Mouse (Mus musculus): ENCODE data around the gene Gm35315.
A peak's percentile ranks its signal among the peaks of the same experiment; 100 is the strongest.
"Not testable (repeated sequence)": the region's sequence is repeated elsewhere in the genome, so short reads cannot be mapped to it uniquely, and the experiment has no call there.

Gene Gm35315

GRCm38 (mm10) chr5:110094030-110094846 is at the start of gene Gm35315:
TSS of gene Gm35315 (minus strand) at chr5:110094420.
- peak in 1 of 2 experiments; percentile 94 for DNase-seq (ENCODE audit: low spot score in 2 of 2)

- no peak for DNase-seq (ENCODE audit: low spot score in 2 of 2)
Measured at GRCm38 (mm10) chr5:110143007-110143406, 48.8 kb upstream of the Gm35315 start.

GRCm38 (mm10) chr5:110142309-110142708 is 48.1 kb upstream of the Gm35315 start:
- no peak for DNase-seq (ENCODE audit: low spot score in 2 of 2)

GRCm38 (mm10) chr5:110140424-110140823 is 46.2 kb upstream of the Gm35315 start:
- no peak for DNase-seq (ENCODE audit: low spot score in 2 of 2)

GRCm38 (mm10) chr5:110139325-110139724 is 45.1 kb upstream of the Gm35315 start:
- DNase-seq (ENCODE audit: low spot score in 2 of 2) = no peak

- DNase-seq (ENCODE audit: low spot score in 2 of 2) = no peak
Measured at GRCm38 (mm10) chr5:110137816-110138215, 43.6 kb upstream of the Gm35315 start.

GRCm38 (mm10) chr5:110136087-110136464 is 41.9 kb upstream of the Gm35315 start:
- no peak for DNase-seq (ENCODE audit: low spot score in 2 of 2)

GRCm38 (mm10) chr5:110135293-110136086 is 41.3 kb upstream of the Gm35315 start, which contains the start of gene Chfr:
TSS of gene Chfr (plus strand) at chr5:110135842.
- peak; percentile 97 to 100 for DNase-seq (ENCODE audit: low spot score in 2 of 2)

- DNase-seq (ENCODE audit: low spot score in 2 of 2) = not testable (repeated sequence)
Measured at GRCm38 (mm10) chr5:110122380-110122779, 28.2 kb upstream of the Gm35315 start.

- peak; percentile 93 to 95 for DNase-seq (ENCODE audit: low spot score in 2 of 2)
Measured at GRCm38 (mm10) chr5:110109991-110110441, 15.8 kb upstream of the Gm35315 start, which contains the start of gene Zfp605. TSS of gene Zfp605 (plus strand) at chr5:110110092.

GRCm38 (mm10) chr5:110108305-110108628 is 14.0 kb upstream of the Gm35315 start:
- no peak for DNase-seq (ENCODE audit: low spot score in 2 of 2)

- peak; percentile 93 to 95 for DNase-seq (ENCODE audit: low spot score in 2 of 2)
Measured at GRCm38 (mm10) chr5:110107581-110108304, 13.5 kb upstream of the Gm35315 start, which contains the start of gene Gtpbp6. TSS of gene Gtpbp6 (minus strand) at chr5:110108197.

GRCm38 (mm10) chr5:110106901-110107564 is 12.8 kb upstream of the Gm35315 start:
- peak in 1 of 2 experiments; percentile 41 for DNase-seq (ENCODE audit: low spot score in 2 of 2)

GRCm38 (mm10) chr5:110106140-110106871 is 12.1 kb upstream of the Gm35315 start:
- DNase-seq (ENCODE audit: low spot score in 2 of 2) = peak in 1 of 2 experiments; percentile 11

- DNase-seq (ENCODE audit: low spot score in 2 of 2) = peak in 1 of 2 experiments; percentile 12
Measured at GRCm38 (mm10) chr5:110104616-110105380, 10.6 kb upstream of the Gm35315 start.

GRCm38 (mm10) chr5:110103901-110104615 is 9.8 kb upstream of the Gm35315 start:
- DNase-seq (ENCODE audit: low spot score in 2 of 2) = no peak

GRCm38 (mm10) chr5:110102853-110103625 is 8.8 kb upstream of the Gm35315 start:
- peak in 1 of 2 experiments; percentile 21 for DNase-seq (ENCODE audit: low spot score in 2 of 2)

- no peak for DNase-seq (ENCODE audit: low spot score in 2 of 2)
Measured at GRCm38 (mm10) chr5:110102429-110102828, 8.2 kb upstream of the Gm35315 start.
